Mouse (Mus musculus): ENCODE data around the gene Rexo5.
A peak's percentile ranks its signal among the peaks of the same experiment; 100 is the strongest.

Rexo5 gene

GRCm38 (mm10) chr7:119841820-119842449 lies 48.1 kb downstream of the Rexo5 start:
- no peak for DNase-seq (ENCODE audit: low read depth, low spot score)

- no peak for DNase-seq (ENCODE audit: low read depth, low spot score)
Observed at GRCm38 (mm10) chr7:119845541-119845940, 51.7 kb downstream of the Rexo5 start.

GRCm38 (mm10) chr7:119847396-119847795 lies 53.6 kb downstream of the Rexo5 start:
- no peak for DNase-seq (ENCODE audit: low read depth, low spot score)

GRCm38 (mm10) chr7:119849096-119849495 lies 55.3 kb downstream of the Rexo5 start:
- DNase-seq (ENCODE audit: low read depth, low spot score), result peak; percentile 69

- peak; percentile 51 for DNase-seq (ENCODE audit: low read depth, low spot score)
Observed at GRCm38 (mm10) chr7:119850737-119851136, 56.9 kb downstream of the Rexo5 start.

GRCm38 (mm10) chr7:119852494-119852893 lies 58.7 kb downstream of the Rexo5 start:
- no peak for DNase-seq (ENCODE audit: low read depth, low spot score)

GRCm38 (mm10) chr7:119853186-119853585 lies 59.4 kb downstream of the Rexo5 start:
- no peak for DNase-seq (ENCODE audit: low read depth, low spot score)

- no peak for DNase-seq (ENCODE audit: low read depth, low spot score)
Observed at GRCm38 (mm10) chr7:119854362-119854761, 60.6 kb downstream of the Rexo5 start.

- DNase-seq (ENCODE audit: low read depth, low spot score), result no peak
Observed at GRCm38 (mm10) chr7:119855031-119855430, 61.2 kb downstream of the Rexo5 start.

GRCm38 (mm10) chr7:119859476-119859875 lies 65.7 kb downstream of the Rexo5 start:
- peak; percentile 34 for DNase-seq (ENCODE audit: low read depth, low spot score)

- DNase-seq (ENCODE audit: low read depth, low spot score), result peak; percentile 69
Observed at GRCm38 (mm10) chr7:119860116-119860515, 66.3 kb downstream of the Rexo5 start.

GRCm38 (mm10) chr7:119860554-119860953 lies 66.7 kb downstream of the Rexo5 start:
- no peak for DNase-seq (ENCODE audit: low read depth, low spot score)

GRCm38 (mm10) chr7:119860971-119861334 lies 67.1 kb downstream of the Rexo5 start:
- DNase-seq (ENCODE audit: low read depth, low spot score), result no peak

GRCm38 (mm10) chr7:119861335-119862091 lies 67.7 kb downstream of the Rexo5 start:
- peak; percentile 86 for DNase-seq (ENCODE audit: low read depth, low spot score)

GRCm38 (mm10) chr7:119862167-119862566 lies 68.4 kb downstream of the Rexo5 start:
- no peak for DNase-seq (ENCODE audit: low read depth, low spot score)

- no peak for DNase-seq (ENCODE audit: low read depth, low spot score)
Observed at GRCm38 (mm10) chr7:119864500-119864899, 70.7 kb downstream of the Rexo5 start.

GRCm38 (mm10) chr7:119866136-119866535 lies 72.3 kb downstream of the Rexo5 start:
- DNase-seq (ENCODE audit: low read depth, low spot score), result no peak

GRCm38 (mm10) chr7:119872204-119872603 lies 78.4 kb downstream of the Rexo5 start:
- no peak for DNase-seq (ENCODE audit: low read depth, low spot score)

- DNase-seq (ENCODE audit: low read depth, low spot score), result no peak
Observed at GRCm38 (mm10) chr7:119873050-119873449, 79.2 kb downstream of the Rexo5 start.

- no peak for DNase-seq (ENCODE audit: low read depth, low spot score)
Observed at GRCm38 (mm10) chr7:119875776-119876440, 82.1 kb downstream of the Rexo5 start.

- no peak for DNase-seq (ENCODE audit: low read depth, low spot score)
Observed at GRCm38 (mm10) chr7:119879171-119879570, 85.4 kb downstream of the Rexo5 start.

GRCm38 (mm10) chr7:119880345-119880744 lies 86.5 kb downstream of the Rexo5 start:
- DNase-seq (ENCODE audit: low read depth, low spot score), result no peak

GRCm38 (mm10) chr7:119881229-119881628 lies 87.4 kb downstream of the Rexo5 start:
- DNase-seq (ENCODE audit: low read depth, low spot score), result no peak

Data from ZHBTc4 (cell line).